Mouse (Mus musculus) C2C12 (cell line): ENCODE data around the gene Ttl.

ENCODE experiments used
- CEBPB ChIP-seq: IDR thresholded peaks from one replicate; pipeline ENCODE4 v1.6.1; 2011; ENCODE audit warnings: low read depth, mild to moderate bottlenecking, control low read depth, moderate library complexity
- CTCF ChIP-seq: IDR thresholded peaks from one replicate; pipeline ENCODE4 v1.5.1; 2011; ENCODE audit not compliant: control insufficient read depth, insufficient read depth, insufficient read length
- MAX ChIP-seq: IDR thresholded peaks from one replicate; pipeline ENCODE4 v1.6.1; 2011; ENCODE audit warnings: mild to moderate bottlenecking, control low read depth
- MYOD1 ChIP-seq: IDR thresholded peaks from one replicate; pipeline ENCODE4 v1.6.1; 2011; ENCODE audit warnings: low read depth; ENCODE audit not compliant: control insufficient read depth, insufficient read length
- MYOG ChIP-seq: IDR thresholded peaks from one replicate; pipeline ENCODE4 v1.6.1; 2011; ENCODE audit not compliant: control insufficient read depth, insufficient read length; ENCODE audit errors: extremely low read depth
- USF1 ChIP-seq: IDR thresholded peaks from one replicate; pipeline ENCODE4 v1.6.1; 2011; ENCODE audit warnings: low read depth, mild to moderate bottlenecking, control low read depth, moderate library complexity

GRCm38 (mm10) chr2:129116368-129116739, 50.6 kb downstream of the Ttl start:
- TF ChIP-seq CTCF, result no peak
- TF ChIP-seq MYOG, result no peak
- TF ChIP-seq MYOD1, result no peak
- no peak for TF ChIP-seq MAX
- TF ChIP-seq USF1, result no peak
- no peak for TF ChIP-seq CEBPB
